Mouse (Mus musculus) ES-E14 (cell line): ENCODE measurements around the gene Slc9a7. TPM values are rescaled to one million over a fixed set of nuclear protein-coding genes. Genes with fewer than 3 reads are reported as not detected.

Experiments
- DNase-seq: peaks from one replicate; pipeline ENCODE4 v3.0.0-alpha.2; 2013; ENCODE audit warnings: low read depth, low spot score
- H3K27ac ChIP-seq: 2 replicates; pipeline ENCODE4 v1.5.1; 2012; ENCODE audit warnings: low read depth, mild to moderate bottlenecking, low read length, moderate library complexity, mixed read lengths; ENCODE audit not compliant: poor library complexity, insufficient read depth, severe bottlenecking
- H3K36me3 ChIP-seq: 2 replicates; pipeline ENCODE4 v1.6.1; 2012; ENCODE audit warnings: mild to moderate bottlenecking, low read length, moderate library complexity, mixed read lengths; ENCODE audit not compliant: control insufficient read depth, poor library complexity, insufficient read depth, severe bottlenecking
- H3K4me1 ChIP-seq, 2 experiments: fragments of 150-350 bp in 1 of 2; sonication (generic) in 1 of 2; 2 replicates each; pipeline ENCODE4 v1.6.1; 2012; ENCODE audit warnings: low read length in 2 of 2, mild to moderate bottlenecking in 1 of 2, mixed read lengths in 1 of 2; ENCODE audit not compliant: control insufficient read depth in 2 of 2, insufficient read depth in 2 of 2, poor library complexity in 1 of 2
- H3K4me3 ChIP-seq, 2 experiments: fragments of 150-350 bp in 1 of 2; sonication (generic) in 1 of 2; 2 replicates each; pipeline ENCODE4 v1.5.1; 2012; ENCODE audit warnings: low read length in 2 of 2, low read depth in 1 of 2, mild to moderate bottlenecking in 1 of 2, mixed read lengths in 1 of 2; ENCODE audit not compliant: insufficient read depth in 1 of 2, poor library complexity in 1 of 2, severe bottlenecking in 1 of 2
- H3K9ac ChIP-seq: 2 replicates; pipeline ENCODE4 v1.6.1; 2012; ENCODE audit warnings: low read depth, mild to moderate bottlenecking, low read length, mixed read lengths; ENCODE audit not compliant: poor library complexity, insufficient read depth, severe bottlenecking
- H3K9me3 ChIP-seq: fragments of 150-350 bp; sonication (generic); 2 replicates; pipeline ENCODE4 v1.6.1; 2012; ENCODE audit warnings: low read depth, mild to moderate bottlenecking, low read length; ENCODE audit not compliant: control insufficient read depth, insufficient read depth
- CHD2 ChIP-seq: IDR thresholded peaks from 2 replicates; pipeline ENCODE4 v1.6.1; 2014; ENCODE audit warnings: mild to moderate bottlenecking, low read depth, low read length, inconsistent platforms
- HCFC1 ChIP-seq: IDR thresholded peaks from 2 replicates; pipeline ENCODE4 v1.6.1; 2012; ENCODE audit warnings: low read length, inconsistent platforms, borderline replicate concordance; ENCODE audit not compliant: insufficient read depth
- MAFK ChIP-seq: IDR thresholded peaks from 2 replicates; pipeline ENCODE4 v1.6.1; 2014; ENCODE audit warnings: mild to moderate bottlenecking, low read depth, low read length, inconsistent platforms; ENCODE audit not compliant: insufficient read depth
- ZC3H11A ChIP-seq: IDR thresholded peaks from 2 replicates; pipeline ENCODE4 v1.6.1; 2012; ENCODE audit warnings: low read depth, mild to moderate bottlenecking, inconsistent platforms, low read length, borderline replicate concordance
- ZNF384 ChIP-seq: IDR thresholded peaks from 2 replicates; pipeline ENCODE4 v1.6.1; 2012; ENCODE audit warnings: low read depth, low read length, inconsistent platforms
- in situ Hi-C, 2 experiments: fragments of 600-800 bp; cut with MboI; formaldehyde crosslinking; loops; one replicate each; pipeline ENCODE4 v1.15.1; 2025; ENCODE audit warnings: low sequenced_read_pairs in 2 of 2, inconsistent platforms in 1 of 2; ENCODE audit not compliant: unreplicated experiment in 2 of 2
- total RNA-seq: library from RNA; depleted of rRNA; stranded (reverse); fragments of 300-350 nt; gene quantifications from 2 replicates; pipeline ENCODE4 v1.2.3, GENCODE M21; 2012; rRNA removed

Slc9a7 gene
- total RNA-seq, 1 experiment = 2.0 TPM

GRCm38 (mm10) chrX:20059381-20059971 lies 232.1 kb downstream of the Slc9a7 start, which contains the start of gene Chst7:
TSS of gene Chst7 (plus strand) at chrX:20059560.
- peak; percentile 53 for DNase-seq
- 0 out of 2 replicates have a peak within 1 kb of the TSS, but pooled peaks have one; percentile 15 for H3K9ac ChIP-seq
- H3K36me3 ChIP-seq = no peaks in the 10 kb centered on the region
- peak within 1 kb of the TSS; percentile 69 to 77 for H3K4me3 ChIP-seq
- no peaks in the 10 kb centered on the region for H3K9me3 ChIP-seq
- H3K4me1 ChIP-seq = no peaks in the 10 kb centered on the region
- no peak for TF ChIP-seq MAFK
- TF ChIP-seq ZC3H11A = no peak
- TF ChIP-seq HCFC1 = no peak
- no peak for TF ChIP-seq ZNF384
- TF ChIP-seq CHD2 = no peak
- in situ Hi-C loops = no loop called here
- no peak within 1 kb of the TSS for H3K27ac ChIP-seq

Other genes starting within 250 kb of the Slc9a7 start
- 3.8 and 4.2 TPM in 2 replicates for gene Chst7, start 232.2 kb downstream of the Slc9a7 start, total RNA-seq
- 17.9 and 22.3 TPM in 2 replicates for gene Rp2, start 72.7 kb upstream of the Slc9a7 start, total RNA-seq
- 14.4 and 23.1 TPM in 2 replicates for gene Jade3, start 133.9 kb upstream of the Slc9a7 start, total RNA-seq